ENCODE assay signal across 8 mouse cellular contexts in genomic region chr10:82082728-82083621, GRCm38 (mm10). TPM values are rescaled to one million over a fixed set of nuclear protein-coding genes. Genes with fewer than 3 reads are reported as not detected.
DNase-seq lines count a peak whose midpoint lies in the region; ATAC-seq and TF ChIP-seq lines count a peak whose summit lies in the region.
"Not testable (repeated sequence)": the region's sequence is repeated elsewhere in the genome, so short reads cannot be mapped to it uniquely, and the experiment has no call there.

TSS of gene BC024063 (plus strand) at chr10:82083353.

- intact Hi-C loops in heart, postnatal 14 days (cut with DNase I), result not testable (repeated sequence)

- H3K4me2 ChIP-seq in forebrain, embryonic 15.5 days (replicated peaks), result peak within 1 kb of the TSS; percentile 40
- peak within 1 kb of the TSS; percentile 46 for H3K4me2 ChIP-seq in liver, embryonic 16.5 days (ENCODE audit: low read depth, low read length)
- peak within 1 kb of the TSS; percentile 54 for H3K4me2 ChIP-seq in neural tube, embryonic 13.5 days

- not testable (repeated sequence) for H3K9me3 ChIP-seq in ES-Bruce4 (replicated peaks; ENCODE audit: control insufficient read depth, insufficient read depth, low read length, poor library complexity, severe bottlenecking); forebrain, embryonic 15.5 days; liver, embryonic 16.5 days (replicated peaks; ENCODE audit: control insufficient read depth, low read length)
- peaks cover 15% of the 10 kb centered on the region for H3K9me3 ChIP-seq in neural tube, embryonic 13.5 days

- not testable (repeated sequence) for H3K4me1 ChIP-seq in ES-Bruce4 (ENCODE audit: control insufficient read depth, insufficient read depth, low read length); forebrain, embryonic 15.5 days; liver, embryonic 16.5 days (ENCODE audit: control insufficient read depth, low read depth, low read length); neural tube, embryonic 13.5 days (replicated peaks); testis, adult 2 months (ENCODE audit: control insufficient read depth, insufficient read depth, low read length)

- peak within 1 kb of the TSS; percentile 59 for H3K9ac ChIP-seq in ES-Bruce4 (ENCODE audit: low read depth, poor library complexity, severe bottlenecking)
- peak within 1 kb of the TSS; percentile 70 for H3K9ac ChIP-seq in forebrain, embryonic 15.5 days (replicated peaks)
- H3K9ac ChIP-seq in liver, embryonic 16.5 days (ENCODE audit: low read depth, low read length), result not testable (repeated sequence)
- H3K9ac ChIP-seq in neural tube, embryonic 13.5 days, result peak within 1 kb of the TSS; percentile 72

- peak; percentile 73 for TF ChIP-seq POLR2A in ES-Bruce4 (IDR thresholded peaks at IDR 0.05; ENCODE audit: insufficient read depth, low read length)
- TF ChIP-seq POLR2A in testis, adult 2 months (IDR thresholded peaks at IDR 0.05; ENCODE audit: control insufficient read depth, low read depth, low read length), result peak; percentile 47; the same call in 1 of the 2 replicates

- peak within 1 kb of the TSS; percentile 85 for H3K4me3 ChIP-seq in ES-Bruce4 (ENCODE audit: low read depth, low read length)
- H3K4me3 ChIP-seq in forebrain, embryonic 15.5 days, result peak within 1 kb of the TSS; percentile 51
- peak within 1 kb of the TSS; percentile 62 for H3K4me3 ChIP-seq in liver, embryonic 16.5 days (ENCODE audit: low read depth, low read length)
- peak within 1 kb of the TSS; percentile 47 for H3K4me3 ChIP-seq in neural tube, embryonic 13.5 days
- H3K4me3 ChIP-seq in testis, adult 2 months (ENCODE audit: control insufficient read depth, low read depth, low read length), result peak within 1 kb of the TSS; percentile 94

- peak within 1 kb of the TSS; percentile 71; the same call in 1 of the 2 replicates for H3K27ac ChIP-seq in ES-Bruce4 (ENCODE audit: insufficient read depth, low read length)
- peak within 1 kb of the TSS; percentile 95 for H3K27ac ChIP-seq in forebrain, embryonic 15.5 days (replicated peaks)
- H3K27ac ChIP-seq in liver, embryonic 16.5 days (ENCODE audit: low read length), result not testable (repeated sequence)
- H3K27ac ChIP-seq in neural tube, embryonic 13.5 days (replicated peaks), result peak within 1 kb of the TSS; percentile 89
- peak within 1 kb of the TSS; percentile 88 for H3K27ac ChIP-seq in testis, adult 2 months (ENCODE audit: control insufficient read depth, insufficient read depth, low read depth, low read length)

- H3K27me3 ChIP-seq in ES-Bruce4 (ENCODE audit: control insufficient read depth, insufficient read depth, low read length, poor library complexity, severe bottlenecking); forebrain, embryonic 15.5 days; liver, embryonic 16.5 days (ENCODE audit: control insufficient read depth, insufficient read depth, low read depth, low read length); neural tube, embryonic 13.5 days; testis, adult 2 months (ENCODE audit: control insufficient read depth, insufficient read depth, low read length): not testable (repeated sequence)

- WGBS in forebrain, embryonic 15.5 days, result 19% methylated on average over 42 of the region's 42 CpGs
- 17% methylated on average over 42 of the region's 42 CpGs for WGBS in large intestine, adult 2 months
- 11% methylated on average over 42 of the region's 42 CpGs for WGBS in liver, embryonic 16.5 days (ENCODE audit: insufficient replicate concordance)
- 19% methylated on average over 42 of the region's 42 CpGs for WGBS in neural tube, embryonic 13.5 days

- ATAC-seq in forebrain, embryonic 15.5 days (replicated peaks), result peak; percentile 99
- ATAC-seq in liver, embryonic 16.5 days (ENCODE audit: low read depth), result peak; percentile 97
- ATAC-seq in neural tube, embryonic 13.5 days (ENCODE audit: low read depth), result peak; percentile 99

- TF ChIP-seq EP300 in ES-Bruce4 (IDR thresholded peaks at IDR 0.05; ENCODE audit: insufficient read depth, low read depth, low read length), result not testable (repeated sequence)

- peak; percentile 72 for DNase-seq in cerebellum, adult 11 months
- DNase-seq in heart, postnatal 14 days, result peak; percentile 66 to 76
- peak; percentile 46 for DNase-seq in large intestine, adult 2 months (ENCODE audit: low read depth, low spot score)

- H3K36me3 ChIP-seq in ES-Bruce4 (ENCODE audit: control insufficient read depth, insufficient read depth, low read length, poor library complexity, severe bottlenecking); forebrain, embryonic 15.5 days; liver, embryonic 16.5 days (ENCODE audit: control insufficient read depth, insufficient read depth); neural tube, embryonic 13.5 days; testis, adult 2 months (ENCODE audit: control insufficient read depth, insufficient read depth, low read length): not testable (repeated sequence)

- TF ChIP-seq CTCF in ES-Bruce4 (IDR thresholded peaks at IDR 0.05; ENCODE audit: low read depth, low read length); testis, adult 2 months (IDR thresholded peaks at IDR 0.05; ENCODE audit: control insufficient read depth, insufficient read depth, insufficient replicate concordance, low read depth, low read length): not testable (repeated sequence)

RNA-seq across cellular contexts. Expression of gene BC024063, which starts in this region (rescaled TPM):
- polyA plus RNA-seq in ES-Bruce4 (2011; ENCODE audit: insufficient read depth, insufficient read length, low read depth, missing spikeins), result 5.0 and 5.5 TPM in 2 replicates
- polyA plus RNA-seq in forebrain, embryonic 15.5 days (2015; fragmentation: Nextera tagmentation; extraction: Ambion mirVana), result 7.0 and 8.5 TPM in 2 replicates
- 1 to 10 TPM; 2.8 to 3.1 TPM for total RNA-seq in heart, postnatal 14 days (2021)
- 0.05 and 0.10 TPM in 2 replicates for polyA plus RNA-seq in large intestine, adult 2 months (2012; rRNA removed)
- 0.50 and 0.63 TPM in 2 replicates for polyA plus RNA-seq in liver, embryonic 16.5 days (2015; fragmentation: Nextera tagmentation; extraction: Ambion mirVana)
- polyA plus RNA-seq in neural tube, embryonic 13.5 days (2015; fragmentation: Nextera tagmentation; extraction: Ambion mirVana), result 5.9 and 6.9 TPM in 2 replicates
- 0.41 and 0.43 TPM in 2 replicates for polyA plus RNA-seq in testis, adult 2 months (2012; rRNA removed)

Comparison
In these comparisons a context has a peak if more than half of its experiments do, and no peak if none do; other contexts are left out.
1. Peak in DNase-seq in large intestine, adult 2 months; RNA of the gene not detected or under 1 TPM.
2. Peak in ATAC-seq, H3K4me3 ChIP-seq and H3K4me2 ChIP-seq in liver, embryonic 16.5 days; RNA of the gene not detected or under 1 TPM.